Mouse (Mus musculus) spleen, postnatal 14 days (tissue): ENCODE data around the gene Rcan1.
"Not testable (repeated sequence)": the region's sequence is repeated elsewhere in the genome, so short reads cannot be mapped to it uniquely, and the experiment has no call there.

Source experiments
- DNase-seq, 2 experiments: peaks; one replicate each; pipeline ENCODE4 v3.0.0; 2021 to 2022; ENCODE audit warnings: low spot score in 2 of 2

Gene Rcan1

DNA sequence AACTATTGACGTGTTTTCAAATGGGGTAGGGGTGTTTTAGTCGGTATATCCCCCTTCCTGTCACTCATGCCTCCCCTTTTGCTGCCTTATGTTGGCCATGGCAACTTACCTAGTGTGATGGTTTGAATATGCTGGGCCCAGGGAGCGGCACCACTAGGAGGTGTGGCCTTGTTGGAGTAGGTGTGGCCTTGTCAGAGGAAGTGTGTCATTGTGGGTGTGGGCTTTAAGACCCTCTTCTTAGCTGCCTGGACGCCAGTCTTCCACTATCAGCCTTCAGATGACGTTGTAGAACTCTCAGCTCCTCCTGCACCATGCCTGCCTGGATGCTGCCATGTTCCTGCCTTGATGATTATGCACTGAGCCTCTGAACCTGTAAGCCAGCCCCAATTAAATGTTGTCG is at the start of gene Rcan1:
Gene Rcan1 (minus strand): TSS at position 162 of the 400 bp plus-strand sequence.
- no peak for DNase-seq

DNA sequence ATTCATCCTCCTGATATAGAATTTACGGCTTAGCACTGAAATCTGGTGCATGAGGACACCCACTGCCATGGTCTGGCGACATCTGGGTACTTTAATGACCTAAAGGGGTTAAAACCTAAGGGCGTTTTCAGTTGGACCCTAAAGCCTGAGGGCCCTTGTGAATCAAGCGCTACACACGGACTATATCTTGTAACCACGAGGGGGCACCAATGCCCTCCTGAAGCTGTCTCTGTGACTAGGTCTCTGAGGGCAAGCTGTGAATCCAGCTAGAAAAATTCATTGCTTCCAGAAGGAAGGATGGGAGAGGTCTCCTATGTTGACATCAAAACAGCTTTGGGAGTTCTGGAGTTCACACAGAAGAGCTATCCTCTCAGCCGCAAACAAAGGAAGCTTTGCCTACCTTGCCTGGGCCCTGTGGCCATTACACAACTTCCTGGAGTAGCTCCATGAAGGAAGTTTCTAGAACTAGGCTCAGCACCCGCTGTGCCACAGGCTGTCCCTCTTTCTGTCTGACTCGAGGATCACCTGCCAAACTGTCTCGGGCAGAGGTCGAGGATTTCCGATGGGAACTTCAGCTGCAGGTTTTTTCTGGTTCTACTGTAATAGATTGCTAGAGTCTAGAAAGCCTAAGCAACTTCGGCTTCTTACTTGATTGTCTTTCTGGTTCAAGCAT is 49.3 kb upstream of the Rcan1 start:
- DNase-seq, result no peak

DNA sequence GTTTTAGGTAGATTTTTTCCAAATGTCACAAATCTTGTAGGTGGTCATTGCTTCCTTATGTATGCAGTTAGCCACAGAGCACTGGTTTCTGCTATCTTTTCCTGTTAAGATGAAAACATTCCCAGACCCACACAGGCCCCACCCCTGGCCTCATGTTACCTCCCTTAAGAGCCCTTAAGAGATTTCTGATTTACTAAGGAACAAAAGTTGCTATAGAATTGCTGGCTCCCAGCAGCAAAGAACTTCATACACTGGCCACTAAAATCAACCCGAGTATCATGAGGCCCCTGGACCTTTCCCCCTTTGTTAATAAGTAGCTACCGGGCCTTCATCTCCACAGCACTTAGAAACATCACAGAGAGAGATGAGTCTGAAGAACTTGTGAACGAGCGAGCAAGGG is 48.1 kb upstream of the Rcan1 start:
- no peak for DNase-seq

DNA sequence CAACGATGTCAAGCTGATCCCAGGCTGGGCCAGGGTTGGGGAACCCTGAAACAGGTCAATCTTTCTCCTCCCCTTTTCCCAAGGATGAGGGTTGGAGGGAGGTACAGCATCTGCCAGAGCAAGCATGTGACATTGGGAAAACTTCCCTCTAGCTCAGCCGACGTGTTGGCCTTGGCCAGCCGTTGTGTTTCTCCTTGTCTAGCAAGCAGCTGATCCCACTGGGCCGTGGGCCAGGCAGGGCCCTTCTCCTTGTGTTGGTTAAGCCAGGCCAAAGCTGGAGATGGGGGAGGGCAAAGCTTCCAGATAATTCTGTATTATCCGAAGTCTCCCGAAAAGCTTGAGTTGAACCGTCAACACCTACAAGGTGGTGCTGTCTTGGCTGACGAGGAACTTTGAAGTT is 45.5 kb upstream of the Rcan1 start:
- no peak for DNase-seq

DNA sequence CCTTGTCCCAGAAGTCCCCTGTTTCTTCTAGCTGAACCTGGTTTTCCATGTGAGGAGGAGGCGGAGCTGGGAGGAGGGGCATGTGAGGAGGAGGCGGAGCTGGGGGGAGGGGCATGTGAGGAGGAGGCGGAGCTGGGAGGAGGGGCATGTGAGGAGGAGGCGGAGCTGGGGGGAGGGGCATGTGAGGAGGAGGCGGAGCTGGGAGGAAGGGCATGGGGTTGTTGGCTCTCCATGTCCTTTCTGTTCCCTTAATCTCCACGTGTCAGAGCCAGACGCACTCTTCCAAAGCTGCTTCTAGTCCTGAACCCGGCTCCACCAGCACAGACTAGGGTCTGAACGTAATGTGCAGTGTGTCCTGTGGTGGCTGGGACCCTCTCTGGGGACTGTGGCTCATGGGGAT is 44.2 kb upstream of the Rcan1 start:
- not testable (repeated sequence) for DNase-seq

DNA sequence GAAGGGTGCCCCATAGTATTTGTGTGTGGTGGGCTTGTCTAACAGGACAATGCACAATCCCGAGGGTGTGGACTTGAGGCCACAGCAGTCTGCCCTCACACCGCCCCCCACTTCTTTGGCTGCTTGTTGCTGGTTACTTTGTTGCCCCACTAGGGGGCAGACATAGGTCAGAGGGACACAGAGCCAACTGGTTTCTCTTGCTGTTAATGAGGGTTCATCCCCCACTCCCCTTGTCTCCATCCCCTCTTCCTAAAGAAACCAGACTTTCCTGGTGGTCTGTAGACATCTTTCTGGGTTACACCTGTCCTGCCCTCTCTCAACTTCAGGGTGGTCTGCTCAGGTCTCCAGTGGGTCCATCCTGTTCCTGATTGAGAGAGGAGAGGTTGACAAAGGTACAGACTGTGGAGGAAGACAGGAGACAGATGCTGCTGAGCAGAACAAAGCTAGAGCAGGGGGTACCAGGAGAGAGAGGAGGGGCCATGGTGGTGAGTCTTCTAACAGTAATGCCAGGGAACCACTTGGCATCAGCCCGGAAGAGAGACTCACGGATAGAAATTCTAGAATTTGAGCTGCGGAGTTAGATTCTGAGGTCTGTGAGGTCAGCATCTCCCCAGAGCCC is 41.2 kb upstream of the Rcan1 start:
- no peak for DNase-seq

DNA sequence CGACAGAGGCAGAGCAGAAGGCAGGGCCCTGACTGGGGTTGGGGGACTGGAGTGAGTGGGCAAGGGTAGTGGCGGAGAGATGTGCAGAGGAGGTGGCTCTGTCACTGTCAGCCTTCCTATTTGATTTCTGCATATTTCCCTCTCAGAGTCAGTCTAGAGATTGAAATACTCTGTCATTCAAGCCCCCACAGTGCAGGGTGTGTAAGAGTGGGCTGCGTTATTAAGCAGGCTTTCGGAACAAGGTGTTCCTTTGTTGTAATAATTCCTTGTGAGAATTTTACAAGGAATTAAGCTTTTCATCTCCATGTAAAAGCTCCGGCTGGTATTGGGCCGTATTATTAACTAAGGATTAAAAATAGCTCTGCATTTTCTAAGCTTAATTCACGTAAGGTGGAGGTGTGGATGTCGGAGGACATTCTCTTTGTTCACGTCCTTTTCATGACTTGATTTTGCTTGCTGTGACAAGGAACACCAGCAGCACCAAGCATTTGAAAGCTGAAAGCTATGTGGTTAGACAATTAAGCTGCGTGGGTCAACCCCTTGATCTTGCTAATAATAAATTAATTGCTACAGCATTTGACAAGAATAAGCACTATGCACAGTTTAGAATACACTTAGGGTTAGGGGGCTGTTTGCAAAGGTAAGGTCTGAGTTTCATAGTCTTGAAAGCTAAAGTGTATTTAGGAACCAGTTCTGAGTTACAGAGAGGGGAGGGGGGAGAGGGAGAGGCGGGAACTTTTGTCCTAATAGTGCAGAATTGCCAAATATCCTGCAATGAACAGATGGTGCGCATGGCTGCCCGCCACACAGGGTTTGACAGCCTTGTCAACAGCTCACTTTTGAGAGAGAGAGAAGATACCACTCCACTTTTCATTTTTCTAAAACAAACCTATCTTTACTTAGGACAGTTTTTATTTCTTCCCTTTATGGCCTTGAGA is 40.4 kb upstream of the Rcan1 start:
- DNase-seq, result no peak

DNA sequence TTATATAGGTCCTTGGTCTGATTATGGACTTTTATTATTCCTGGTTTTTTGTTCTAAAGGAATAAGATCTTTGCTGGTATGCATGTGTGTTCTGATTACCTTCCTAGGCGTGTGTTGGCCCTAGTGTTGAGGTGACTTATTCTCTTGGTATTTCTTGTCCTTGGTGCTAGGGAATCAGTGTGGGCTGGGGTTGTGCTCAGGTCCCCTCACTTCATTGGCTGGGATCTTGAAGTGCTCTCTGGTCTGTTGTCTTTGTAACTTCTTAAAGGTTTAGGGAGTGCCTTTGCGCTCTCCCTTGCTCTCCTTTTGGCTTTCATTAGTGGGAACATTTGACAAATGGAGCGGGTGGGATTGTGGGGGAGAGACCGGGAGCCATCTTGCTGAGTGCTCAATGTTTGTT is 36.9 kb upstream of the Rcan1 start:
- no peak for DNase-seq

DNA sequence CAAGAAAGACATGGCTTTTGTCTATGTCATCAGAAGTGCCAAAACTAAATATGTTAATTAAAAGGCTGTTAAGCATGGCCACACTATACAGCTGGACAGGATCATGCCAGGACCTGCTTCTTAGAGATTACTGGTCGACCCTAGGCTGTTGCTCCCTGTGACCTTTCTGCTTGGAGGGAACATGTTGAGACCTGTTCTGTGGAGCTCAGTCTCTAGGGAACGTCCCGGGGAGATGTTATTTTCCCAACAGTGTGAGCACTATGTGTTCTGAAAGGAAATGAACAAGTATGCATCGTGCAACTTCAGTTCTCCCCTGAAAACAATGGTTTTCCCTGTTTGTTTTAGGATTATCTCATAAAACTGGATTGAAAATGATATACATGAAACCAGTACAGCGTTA is 32.4 kb upstream of the Rcan1 start:
- DNase-seq, result no peak

DNA sequence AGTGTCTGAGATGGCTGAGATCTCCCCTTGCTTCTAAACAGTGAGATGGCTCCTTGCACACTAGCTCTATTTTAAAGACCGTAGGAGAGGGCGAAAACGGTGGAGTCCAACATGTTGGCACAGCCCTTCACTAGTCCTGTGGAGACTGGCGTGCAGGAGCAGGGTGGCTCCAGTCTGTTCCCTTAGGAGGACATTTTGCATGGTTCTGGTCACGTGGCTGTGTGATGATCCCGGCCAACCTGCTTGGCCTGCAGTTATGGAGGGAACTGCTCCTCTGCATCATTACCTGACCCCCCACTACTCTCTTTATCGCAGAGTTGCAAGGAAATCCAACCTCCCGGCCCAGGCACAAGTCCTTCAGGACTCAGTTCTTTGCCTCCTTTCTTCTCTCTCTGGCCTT is 29.9 kb upstream of the Rcan1 start:
- no peak for DNase-seq

DNA sequence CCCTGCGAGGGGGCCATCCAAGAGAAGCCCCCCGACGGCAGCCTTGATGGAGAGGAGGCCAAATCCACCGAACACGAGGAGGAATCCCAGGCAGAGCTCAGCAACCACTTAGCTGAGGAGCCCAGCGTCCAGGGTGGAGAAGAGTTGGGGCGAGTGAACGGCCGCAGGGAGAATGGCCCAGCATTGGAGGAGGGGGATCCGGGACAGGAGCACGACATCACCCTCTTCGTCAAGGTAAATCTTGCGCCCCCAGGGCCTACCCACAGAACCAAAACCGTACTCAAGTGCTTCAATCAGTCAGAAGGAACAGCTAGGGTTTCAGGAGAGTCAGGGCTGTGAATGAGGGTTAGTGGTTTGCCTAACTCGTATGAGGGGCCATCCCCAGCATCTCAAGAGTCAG is 28.7 kb upstream of the Rcan1 start:
- no peak for DNase-seq

DNA sequence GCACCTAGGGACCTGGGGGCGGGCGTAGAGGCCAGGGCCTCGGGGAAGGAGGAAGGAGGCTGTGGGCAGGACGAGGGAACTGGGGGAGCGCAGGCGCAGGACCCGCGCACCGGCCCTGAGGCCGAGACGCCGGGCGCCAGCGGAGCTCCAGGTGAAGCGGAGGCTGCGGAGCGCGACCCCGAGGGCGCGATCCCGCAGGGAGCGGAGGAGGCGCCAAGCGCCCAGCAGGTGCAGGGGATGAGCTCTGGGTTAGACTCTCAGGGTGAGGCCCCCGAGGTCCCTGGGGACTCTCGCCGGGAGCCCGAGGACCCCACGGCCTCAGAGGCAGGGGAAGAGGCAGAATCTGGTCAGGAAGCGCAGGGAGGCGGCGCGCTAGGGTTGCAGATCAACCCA is 27.9 kb upstream of the Rcan1 start:
- no peak for DNase-seq

DNA sequence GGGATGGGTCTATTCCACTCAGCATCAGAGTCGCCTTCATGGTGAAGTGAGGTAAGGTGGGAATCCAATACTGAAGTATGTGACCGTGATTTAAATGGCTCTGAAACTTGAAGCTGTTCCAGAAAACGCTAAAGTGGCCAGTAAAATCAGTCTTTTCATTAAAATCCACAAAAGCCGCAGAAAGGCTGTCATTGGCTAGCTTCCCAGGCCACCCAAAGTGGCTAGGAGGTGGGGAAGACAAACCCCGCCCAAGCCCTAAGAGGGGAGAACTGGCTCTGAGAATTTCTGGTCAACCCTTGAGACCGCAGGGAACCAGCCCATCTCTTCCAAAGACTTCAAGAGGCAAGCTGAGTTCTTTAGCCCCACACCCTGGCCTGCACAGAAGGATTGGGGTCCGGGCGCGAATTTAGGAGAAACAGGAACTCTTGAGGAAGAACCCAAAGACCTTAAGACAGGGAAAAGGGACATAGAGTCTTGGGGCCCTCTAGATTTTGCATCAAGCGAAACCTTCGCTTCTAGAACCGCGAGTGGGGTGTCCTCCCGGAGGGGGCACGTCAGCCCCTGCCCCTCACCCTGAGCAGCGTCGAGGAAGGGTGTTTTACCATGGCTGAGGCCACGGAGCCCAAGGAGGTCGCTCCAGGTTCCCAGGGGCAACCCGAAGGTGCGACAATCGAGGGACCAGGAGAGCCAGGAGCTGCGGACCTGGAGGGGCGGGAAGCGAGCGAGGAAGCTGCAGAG is 27.4 kb upstream of the Rcan1 start:
- no peak for DNase-seq

DNA sequence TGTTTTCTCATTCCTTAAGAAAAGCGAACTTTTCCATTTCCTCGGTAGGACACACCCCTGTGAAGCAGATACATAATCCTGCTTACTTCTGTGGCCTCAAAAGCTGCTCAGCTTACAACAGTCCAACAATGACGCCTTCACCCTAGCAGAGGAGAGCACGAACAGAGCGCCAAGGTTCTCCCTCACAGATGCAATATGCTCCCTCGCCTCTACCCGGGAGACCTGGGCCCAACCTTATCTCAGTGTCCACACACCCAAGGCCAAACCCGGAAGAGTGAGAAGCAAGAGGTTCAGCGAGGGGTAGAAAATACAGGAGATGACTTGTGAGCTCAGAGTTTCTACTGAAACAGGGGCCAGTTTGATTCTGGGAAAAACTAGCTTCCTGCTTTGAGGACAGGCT is 18.7 kb upstream of the Rcan1 start:
- DNase-seq, result no peak

DNA sequence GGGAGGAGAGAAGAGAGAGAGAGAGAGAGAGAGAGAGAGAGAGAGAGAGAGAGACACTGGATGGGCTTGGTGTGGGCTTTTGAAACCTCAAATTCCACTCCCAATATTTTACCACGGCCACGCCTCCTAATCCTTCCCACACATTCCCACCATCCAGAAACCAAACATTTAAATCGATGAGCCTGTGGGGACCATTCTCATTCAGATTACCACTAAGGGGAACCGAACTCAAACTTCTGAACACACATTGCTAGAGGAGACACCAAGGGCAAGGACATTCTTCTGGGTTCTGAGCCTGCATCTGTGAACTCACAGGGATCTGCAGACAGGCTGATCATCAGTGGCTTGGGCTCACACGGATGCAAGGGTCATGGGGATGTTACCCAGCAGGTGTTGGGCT is 17.8 kb upstream of the Rcan1 start:
- DNase-seq, result no peak

DNA sequence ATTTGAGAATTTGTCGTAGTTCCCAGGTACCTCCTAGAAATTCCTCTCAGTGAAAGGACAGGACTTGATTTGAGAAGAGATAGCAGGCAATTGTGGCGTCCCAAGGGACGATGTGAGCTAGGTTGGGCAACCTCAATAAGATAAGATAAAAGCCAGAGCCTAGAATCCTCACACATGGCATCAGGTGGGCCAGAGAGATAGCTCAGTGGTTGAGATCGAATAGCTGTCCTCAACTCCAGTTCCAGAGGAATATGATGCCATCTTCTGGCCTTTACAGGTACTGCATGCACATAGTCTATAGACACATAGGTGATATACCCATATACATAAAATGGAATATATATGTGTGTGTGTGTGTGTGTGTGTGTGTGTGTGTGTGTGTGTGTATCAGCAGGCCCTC is 16.8 kb upstream of the Rcan1 start:
- peak in 1 of 2 experiments; percentile 34 for DNase-seq

DNA sequence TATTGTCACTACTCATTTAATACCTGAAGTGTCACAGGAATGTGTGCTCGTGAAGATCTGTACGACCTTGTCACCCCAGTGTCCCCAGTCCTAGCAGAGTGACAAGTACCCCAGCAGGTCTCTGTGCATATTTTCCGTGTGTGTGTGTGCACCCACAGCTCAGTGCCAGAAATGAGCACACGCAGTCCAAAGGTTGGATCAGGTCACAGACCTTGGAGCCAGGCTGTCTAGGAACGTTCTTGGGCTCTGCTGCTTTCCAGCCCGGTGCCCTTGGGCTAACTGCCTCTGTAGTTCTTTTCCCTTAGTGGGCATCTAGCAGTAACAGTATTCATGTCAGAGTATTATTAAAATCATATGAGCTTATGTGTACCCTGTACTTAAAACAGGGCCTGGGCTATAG is 16.4 kb upstream of the Rcan1 start:
- DNase-seq, result no peak

DNA sequence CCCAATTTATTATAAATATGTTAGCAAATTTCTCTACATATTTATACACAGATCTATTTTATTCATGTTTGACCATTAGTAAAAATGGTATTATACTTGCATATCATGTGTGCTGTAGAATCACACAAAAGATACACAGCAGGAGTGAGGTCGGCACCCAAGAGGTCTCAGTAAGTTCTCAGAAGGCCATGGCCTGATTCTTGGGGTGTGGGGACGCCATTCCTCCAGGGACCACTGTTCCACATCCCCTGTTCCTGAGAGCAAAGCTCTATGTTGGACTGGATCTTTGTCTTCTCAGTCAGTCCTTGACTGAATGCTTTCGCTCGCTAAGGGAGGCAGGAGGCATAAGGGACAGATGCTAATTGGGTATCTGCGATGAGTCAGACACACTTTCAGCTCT is 14.8 kb upstream of the Rcan1 start, which contains the start of gene Clic6:
Gene Clic6 (plus strand): TSS at position 301 of the 400 bp plus-strand sequence.
- DNase-seq, result no peak

DNA sequence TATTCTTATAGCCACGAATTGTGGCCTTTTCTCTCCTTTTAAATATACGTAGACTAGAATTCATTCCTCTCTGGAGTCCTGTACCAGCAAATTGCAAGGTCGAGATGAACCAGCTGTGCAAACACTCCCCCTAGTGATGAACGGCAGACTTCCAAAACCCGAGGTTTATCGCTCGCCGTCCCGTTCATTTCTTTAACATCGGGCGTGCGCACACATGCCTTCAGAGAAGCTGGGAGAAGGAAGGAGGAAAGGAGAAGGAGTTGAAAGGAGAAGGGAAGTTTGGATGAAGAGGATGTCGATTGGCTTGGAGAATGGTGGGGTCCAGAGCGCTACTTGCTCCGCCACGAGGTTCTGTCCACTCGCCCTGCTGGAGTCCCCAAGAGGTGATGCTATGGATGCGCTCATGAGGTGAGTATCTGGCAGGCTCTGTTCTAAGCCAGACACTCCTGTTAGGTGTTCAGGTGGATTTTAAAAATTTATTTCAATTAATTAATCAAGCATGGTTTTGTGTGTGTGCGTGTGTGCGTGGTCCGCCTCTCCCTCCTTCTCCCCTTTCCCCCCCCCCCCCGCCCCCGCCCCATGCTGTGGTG is 8.0 kb upstream of the Rcan1 start:
- DNase-seq, result peak in 1 of 2 experiments; percentile 22

DNA sequence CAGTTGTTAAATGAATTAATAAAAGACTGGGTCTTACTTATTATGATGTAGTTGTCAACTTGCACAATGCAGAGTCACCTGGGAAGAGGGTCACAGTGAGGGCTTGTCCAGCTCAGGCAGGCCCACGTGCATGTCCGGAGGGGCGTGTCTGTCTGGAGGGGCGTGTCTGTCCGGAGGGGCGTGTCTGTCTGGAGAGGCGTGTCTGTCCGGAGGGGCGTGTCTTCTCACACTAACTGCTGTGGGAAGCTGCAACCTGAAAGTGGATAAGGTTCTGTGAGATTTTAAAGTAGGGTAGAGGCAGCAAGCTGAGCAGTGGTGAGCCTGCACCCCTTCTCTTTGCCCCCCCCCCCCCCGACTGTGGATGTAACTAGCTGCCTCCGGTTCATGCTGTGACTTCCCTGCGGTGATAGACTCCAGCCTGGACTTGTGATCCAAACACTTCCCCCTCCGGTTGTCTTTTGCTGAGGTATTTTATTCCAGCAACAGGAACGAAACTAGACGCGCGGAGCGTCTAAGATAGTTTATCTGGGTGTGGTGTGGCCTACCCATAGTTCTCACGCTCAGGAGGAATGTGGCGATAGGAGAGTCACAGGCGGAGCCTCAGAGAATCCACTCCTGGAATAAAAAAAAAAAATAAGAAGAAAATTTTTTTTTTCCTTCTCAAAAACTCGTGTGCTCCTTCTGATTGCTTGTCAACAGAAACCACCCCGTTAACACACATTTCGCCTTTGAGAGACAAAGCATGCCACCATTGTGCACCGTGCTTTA is 4.6 kb upstream of the Rcan1 start:
- DNase-seq, result no peak

DNA sequence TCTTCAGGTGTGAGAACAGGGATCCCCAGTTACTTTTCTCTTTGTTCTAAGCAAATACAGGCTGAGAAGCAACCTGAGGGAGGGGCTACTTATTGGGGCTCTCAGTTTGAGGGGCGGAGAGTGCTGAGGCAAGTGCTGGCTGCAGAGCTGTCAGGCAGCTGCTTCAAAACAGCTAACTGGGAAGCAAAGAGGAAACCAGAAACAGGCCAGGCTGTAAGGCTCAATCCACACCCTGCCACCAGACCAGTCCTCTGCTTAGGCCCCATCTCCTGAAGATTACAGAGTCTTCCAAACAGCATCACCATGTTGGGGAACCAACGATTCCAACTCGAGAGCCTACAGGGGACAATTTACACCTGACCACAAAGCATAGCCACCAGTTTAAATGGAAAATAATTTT is 2.2 kb upstream of the Rcan1 start:
- DNase-seq, result no peak
